Mouse (Mus musculus) midbrain, embryonic 16.5 days (tissue): ENCODE measurements around the gene Wipf2. TPM values are rescaled to one million over a fixed set of nuclear protein-coding genes. Genes with fewer than 3 reads are reported as not detected.
"Not testable (repeated sequence)": the region's sequence is repeated elsewhere in the genome, so short reads cannot be mapped to it uniquely, and the experiment has no call there.

ENCODE experiments used
- ATAC-seq: fragments of 200-750 bp; cut with Nextera tagmentation; 2 replicates; pipeline ENCODE4 v1.8.0; 2017; ENCODE audit warnings: moderate TSS enrichment
- H3K27ac ChIP-seq: fragments of 300-500 bp; sonication (generic); 2 replicates; pipeline ENCODE4 v1.5.1; 2014; ENCODE audit warnings: mild to moderate bottlenecking, low read length, mixed read lengths
- H3K27me3 ChIP-seq: fragments of 300-500 bp; sonication (generic); 2 replicates; pipeline ENCODE4 v1.6.1; 2014; ENCODE audit warnings: low read depth, low read length, mixed read lengths; ENCODE audit not compliant: control insufficient read depth, insufficient read depth
- H3K36me3 ChIP-seq: fragments of 300-500 bp; sonication (generic); 2 replicates; pipeline ENCODE4 v1.6.1; 2014; ENCODE audit warnings: mild to moderate bottlenecking, low read length, moderate library complexity, mixed read lengths; ENCODE audit not compliant: control insufficient read depth, insufficient read depth
- H3K4me1 ChIP-seq: fragments of 300-500 bp; sonication (generic); 2 replicates; pipeline ENCODE4 v1.6.1; 2014; ENCODE audit warnings: mild to moderate bottlenecking, low read length, mixed read lengths; ENCODE audit not compliant: control insufficient read depth, insufficient read depth
- H3K4me2 ChIP-seq: fragments of 300-500 bp; sonication (generic); 2 replicates; pipeline ENCODE4 v1.6.1; 2014; ENCODE audit warnings: mild to moderate bottlenecking, low read length, mixed read lengths
- H3K4me3 ChIP-seq: fragments of 300-500 bp; sonication (generic); 2 replicates; pipeline ENCODE4 v1.5.1; 2014; ENCODE audit warnings: low read depth, mild to moderate bottlenecking, low read length, moderate library complexity, mixed read lengths
- H3K9ac ChIP-seq: fragments of 300-500 bp; sonication (generic); 2 replicates; pipeline ENCODE4 v1.6.1; 2014; ENCODE audit warnings: low read depth, low read length, mixed read lengths
- H3K9me3 ChIP-seq: fragments of 300-500 bp; sonication (generic); replicated peaks from 2 replicates; pipeline ENCODE4 v1.6.1; 2014; ENCODE audit warnings: mild to moderate bottlenecking, low read length, mixed read lengths; ENCODE audit not compliant: control insufficient read depth, poor library complexity, severe bottlenecking
- WGBS: fragments of 180-500 bp; shearing (Covaris S2); extraction: QIAGEN DNeasy Blood & Tissue Kit; methylation state at CpG from one replicate; pipeline ENCODE4 v1.1.7; 2014; 5-methylcytosine and 5-hydroxymethylcytosine counted together
- polyA plus RNA-seq: library from polyadenylated mRNA; unstranded; fragments of >200 nt; fragmentation: Nextera tagmentation; extraction: Ambion mirVana; gene quantifications from 2 replicates; pipeline ENCODE4 v1.2.1, GENCODE M21; 2015

Wipf2 gene
- polyA plus RNA-seq = 4.5 and 4.7 TPM in 2 replicates

DNA sequence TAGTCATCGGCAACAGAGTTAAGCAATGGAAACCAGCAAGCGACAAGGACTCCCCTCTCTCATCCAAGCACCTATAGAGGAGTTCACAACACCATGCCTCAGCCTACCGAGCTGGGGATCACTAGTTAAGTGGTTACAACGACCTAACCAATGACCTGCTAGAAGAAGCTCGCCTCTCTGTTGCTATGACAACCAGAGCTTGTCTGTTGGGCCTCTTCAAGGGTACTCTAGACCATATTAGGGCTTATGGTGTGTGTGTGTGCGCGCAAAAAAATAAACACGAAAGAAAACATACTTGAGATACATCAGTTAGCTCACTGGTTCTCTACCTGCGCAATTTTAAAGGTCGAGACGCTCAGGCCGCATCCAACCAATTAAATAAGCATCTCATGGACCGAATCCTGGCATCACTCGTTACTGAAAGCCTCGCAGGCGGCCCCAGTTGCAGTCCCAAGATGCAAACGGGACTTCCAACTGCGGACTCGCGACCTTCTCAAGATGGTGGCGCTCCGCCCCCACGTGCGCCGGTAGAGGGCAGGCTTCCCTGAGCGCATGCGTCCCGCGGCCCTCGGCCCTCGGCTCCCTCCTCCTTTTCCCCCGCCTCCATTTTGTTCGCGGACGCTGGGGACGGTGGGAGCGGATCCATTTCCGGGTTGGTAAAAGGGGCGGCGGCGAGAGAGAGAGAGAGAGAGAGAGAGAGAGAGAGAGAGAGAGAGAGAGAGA is at the start of gene Wipf2:
Gene Wipf2, plus strand, starts transcription at position 611 of the 723 bp plus-strand sequence.
- peak within 1 kb of the TSS; percentile 70 for H3K9ac ChIP-seq
- peaks cover 8% of the 10 kb centered on the region for H3K36me3 ChIP-seq
- H3K4me2 ChIP-seq = peak within 1 kb of the TSS; percentile 69
- ATAC-seq = peak; percentile 89
- H3K27ac ChIP-seq = peak within 1 kb of the TSS; percentile 93
- 7% methylated on average over 34 of the region's 41 CpGs for whole genome bisulfite sequencing
- H3K27me3 ChIP-seq = no peaks in the 10 kb centered on the region
- peaks cover 8% of the 10 kb centered on the region for H3K4me1 ChIP-seq
- no peaks in the 10 kb centered on the region for H3K9me3 ChIP-seq
- H3K4me3 ChIP-seq = peak within 1 kb of the TSS; percentile 67

- WGBS = 100% methylated on average over 1 of the region's 1 CpGs
- Histone ChIP-seq H3K36me3 (peaks cover 18% of the 10 kb centered on the region), H3K9ac (no peak overlapping the region)
These were observed 46.7 kb upstream of the Wipf2 start for GRCm38 (mm10) chr11:98816706-98817239.

GRCm38 (mm10) chr11:98820968-98821367 is 42.5 kb upstream of the Wipf2 start:
- Histone ChIP-seq H3K36me3 (peaks cover 41% of the 10 kb centered on the region), H3K4me2 (no peak overlapping the region), H3K27me3 (no peaks in the 10 kb centered on the region), H3K9me3 (no peaks in the 10 kb centered on the region), H3K4me3 (no peak overlapping the region), H3K4me1 (no peaks in the 10 kb centered on the region), H3K9ac (no peak overlapping the region), H3K27ac (no peak overlapping the region)
- 96% methylated on average over 5 of the region's 5 CpGs for WGBS
- no peak for ATAC-seq

More at GRCm38 (mm10) chr11:98816706-98817239, 46.7 kb upstream of the Wipf2 start:
- Histone ChIP-seq H3K27me3 (no peaks in the 10 kb centered on the region), H3K4me1 (peaks cover 5% of the 10 kb centered on the region; the same call in 1 of the 2 replicates), H3K4me2 (no peak overlapping the region), H3K27ac (no peak overlapping the region), H3K9me3 (no peaks in the 10 kb centered on the region), H3K4me3 (no peak overlapping the region)
- no peak for ATAC-seq

DNA sequence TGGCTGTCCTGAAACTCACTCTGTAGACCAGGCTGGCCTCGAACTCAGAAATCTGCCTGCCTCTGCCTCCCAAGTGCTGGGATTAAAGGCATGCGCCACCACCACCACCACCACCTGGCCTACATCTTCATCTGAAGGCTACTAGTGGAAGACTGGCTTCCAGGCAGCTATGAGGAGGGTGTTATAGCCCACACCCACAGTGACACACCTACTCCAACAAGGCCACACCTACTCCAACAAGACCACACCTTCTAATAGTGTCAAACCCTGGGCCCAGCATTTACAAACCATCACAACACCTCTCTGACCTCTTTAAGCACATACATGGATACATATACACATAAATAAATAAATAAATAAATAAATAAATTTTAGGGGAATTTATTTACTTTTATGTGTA is 37.4 kb upstream of the Wipf2 start:
- ATAC-seq, H3K27me3 ChIP-seq, H3K4me1 ChIP-seq, H3K4me3 ChIP-seq, H3K4me2 ChIP-seq, H3K27ac ChIP-seq, H3K9ac ChIP-seq, H3K9me3 ChIP-seq: not testable (repeated sequence)
- peaks cover 43% of the 10 kb centered on the region for H3K36me3 ChIP-seq
- WGBS = 93% methylated on average over 2 of the region's 2 CpGs

- Histone ChIP-seq H3K27me3 (no peaks in the 10 kb centered on the region), H3K9ac (no peak overlapping the region), H3K4me3 (no peak overlapping the region), H3K9me3 (no peaks in the 10 kb centered on the region), H3K27ac (no peak overlapping the region), H3K36me3 (peaks cover 46% of the 10 kb centered on the region), H3K4me2 (no peak overlapping the region), H3K4me1 (no peaks in the 10 kb centered on the region)
- no peak for ATAC-seq
- 91% methylated on average over 2 of the region's 2 CpGs for WGBS
These were observed 35.6 kb upstream of the Wipf2 start for GRCm38 (mm10) chr11:98827877-98828276.

DNA sequence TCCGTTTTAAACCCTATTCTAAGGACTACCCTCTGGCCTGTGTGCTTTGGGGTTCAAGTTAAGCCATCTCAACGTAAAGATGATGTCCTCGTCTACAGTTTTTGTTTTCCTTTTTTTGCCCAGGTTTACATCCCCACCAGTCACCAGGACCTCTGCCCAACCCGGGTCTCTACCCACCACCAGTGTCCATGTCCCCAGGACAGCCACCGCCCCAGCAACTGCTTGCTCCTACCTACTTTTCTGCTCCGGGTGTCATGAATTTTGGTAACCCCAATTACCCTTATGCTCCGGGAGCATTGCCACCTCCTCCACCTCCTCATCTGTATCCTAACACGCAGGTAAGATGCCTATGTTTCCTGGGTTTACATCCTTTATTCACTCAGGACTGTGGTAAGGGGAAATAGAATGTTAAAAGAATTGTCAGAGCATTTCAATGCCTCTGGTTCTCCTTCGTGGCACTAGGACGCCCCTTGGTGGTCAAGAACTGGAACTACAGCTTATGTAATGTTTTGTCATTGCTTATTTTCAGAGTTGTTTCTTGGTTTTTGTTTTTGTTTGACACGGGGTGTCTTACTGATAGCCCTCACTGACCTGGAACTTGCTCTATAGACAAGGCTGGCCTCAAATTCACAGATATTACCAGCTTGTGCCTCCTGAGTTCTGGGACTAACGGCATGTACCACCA is 34.2 kb upstream of the Wipf2 start:
- Histone ChIP-seq H3K27ac (no peak overlapping the region), H3K4me1 (no peaks in the 10 kb centered on the region), H3K4me2 (no peak overlapping the region), H3K4me3 (no peak overlapping the region), H3K27me3 (no peaks in the 10 kb centered on the region), H3K9ac (no peak overlapping the region), H3K36me3 (peaks cover 47% of the 10 kb centered on the region), H3K9me3 (no peaks in the 10 kb centered on the region)
- no peak for ATAC-seq
- WGBS = 69% methylated on average over 12 of the region's 12 CpGs

GRCm38 (mm10) chr11:98829875-98830274 is 33.6 kb upstream of the Wipf2 start:
- 74% methylated on average over 4 of the region's 4 CpGs for WGBS
- peaks cover 42% of the 10 kb centered on the region for H3K36me3 ChIP-seq

DNA sequence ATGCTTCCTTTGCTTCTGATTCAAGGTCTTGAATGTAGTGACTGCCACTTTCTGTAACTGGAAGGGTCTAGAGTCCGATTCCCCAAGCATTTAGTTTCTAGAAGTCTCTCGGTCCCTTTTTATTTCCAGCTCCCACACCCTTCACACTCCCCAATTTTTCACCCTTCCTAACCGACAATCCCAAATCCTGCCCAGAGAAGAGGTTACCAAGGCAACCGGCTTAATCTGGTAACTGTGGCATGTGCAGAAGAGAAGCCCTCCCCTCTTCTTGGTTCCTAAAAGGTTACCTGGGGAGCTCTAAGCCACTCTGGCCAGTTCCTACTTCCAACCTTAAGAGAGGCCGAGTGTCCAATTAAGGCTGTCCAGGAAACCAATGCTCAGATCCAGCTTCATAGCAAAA is 28.1 kb upstream of the Wipf2 start:
- Histone ChIP-seq H3K4me3 (no peak overlapping the region), H3K27ac (no peak overlapping the region), H3K36me3 (peaks cover 25% of the 10 kb centered on the region), H3K4me1 (peaks cover 18% of the 10 kb centered on the region; the same call in 1 of the 2 replicates), H3K9me3 (no peaks in the 10 kb centered on the region), H3K27me3 (no peaks in the 10 kb centered on the region), H3K4me2 (no peak overlapping the region), H3K9ac (no peak overlapping the region)
- ATAC-seq = no peak
- 20% methylated on average over 5 of the region's 5 CpGs for WGBS

More at GRCm38 (mm10) chr11:98829875-98830274, 33.6 kb upstream of the Wipf2 start:
- Histone ChIP-seq H3K4me3 (no peak overlapping the region), H3K9me3 (no peaks in the 10 kb centered on the region), H3K27me3 (no peaks in the 10 kb centered on the region), H3K27ac (no peak overlapping the region), H3K9ac (no peak overlapping the region), H3K4me1 (no peaks in the 10 kb centered on the region), H3K4me2 (no peak overlapping the region)
- ATAC-seq = no peak

DNA sequence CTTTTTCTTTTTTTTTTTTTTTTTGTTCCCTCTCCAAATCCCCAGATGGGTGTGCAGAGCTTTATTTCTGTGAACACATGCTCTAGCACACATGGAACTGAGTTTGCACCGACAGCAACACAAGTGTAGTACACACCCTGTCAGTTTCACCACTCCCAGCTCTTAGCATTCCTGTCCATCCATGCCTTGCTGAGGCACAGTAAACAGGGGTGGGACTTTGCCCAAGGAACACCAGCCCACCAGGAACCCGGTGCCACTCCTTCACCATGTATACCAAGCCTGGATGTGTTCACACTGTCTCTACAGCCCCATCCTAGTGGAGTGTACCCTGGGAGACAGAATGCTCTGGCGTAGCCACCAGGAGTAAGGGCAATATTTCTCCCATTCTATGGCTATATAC is 27.7 kb upstream of the Wipf2 start:
- Histone ChIP-seq H3K4me2 (no peak overlapping the region), H3K27ac (no peak overlapping the region)

More for the DNA sequence above, 27.7 kb upstream of the Wipf2 start:
- no peak overlapping the region for H3K9ac ChIP-seq
- H3K4me3 ChIP-seq = no peak overlapping the region
- peaks cover 25% of the 10 kb centered on the region for H3K36me3 ChIP-seq
- no peaks in the 10 kb centered on the region for H3K27me3 ChIP-seq
- no peak for ATAC-seq
- WGBS = 51% methylated on average over 3 of the region's 3 CpGs
- peaks cover 18% of the 10 kb centered on the region; the same call in 1 of the 2 replicates for H3K4me1 ChIP-seq
- no peaks in the 10 kb centered on the region for H3K9me3 ChIP-seq
